Mouse (Mus musculus): ENCODE measurements at regions not wholly inside any gene's neighbourhood (a gene's known extent, or its start where the extent isn't known, plus 50 kb on each side); places are given as distances from the start of the nearest gene placed in this dataset.

DNA sequence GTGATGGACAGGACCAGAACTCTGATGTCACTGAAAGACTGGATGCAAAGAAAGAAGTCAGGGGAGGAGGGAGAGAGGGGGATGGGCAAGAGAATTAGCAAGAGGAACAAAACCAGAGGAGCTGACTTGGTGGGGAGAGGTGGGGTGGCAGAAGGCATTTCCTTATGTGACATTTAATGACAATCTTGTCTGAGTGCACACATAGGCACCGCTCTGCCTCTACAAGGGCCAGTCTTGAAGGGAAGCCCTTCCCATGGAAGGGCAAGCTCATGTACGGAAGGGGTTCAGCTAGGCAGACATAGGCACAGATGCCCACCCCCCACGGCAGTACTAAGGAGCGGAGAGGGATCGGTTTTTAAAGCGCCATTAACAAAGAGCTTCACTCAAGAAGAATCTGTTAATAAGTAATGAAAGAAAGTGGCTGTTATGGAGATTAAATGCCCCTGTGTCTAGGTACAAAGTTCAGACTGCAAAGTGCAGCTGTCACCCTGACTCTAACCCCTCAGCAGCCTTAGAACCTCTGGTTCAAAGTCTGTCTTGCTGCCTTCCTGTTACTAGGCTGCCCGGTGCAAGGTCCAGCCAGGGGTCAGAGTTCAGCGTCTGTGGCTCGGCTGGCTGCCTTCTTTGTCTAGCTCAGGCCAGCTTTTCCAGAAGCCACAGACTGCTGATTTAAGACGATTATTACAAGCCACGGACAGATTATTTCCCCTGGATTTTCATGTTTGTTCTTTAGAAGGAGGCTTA is 80.0 kb upstream of the Nrip1 start:
- DNase-seq (ENCODE audit: low read depth, low spot score) = no peak

- no peak for DNase-seq (ENCODE audit: low read depth, low spot score)
These were observed 75.1 kb upstream of the Nrip1 start for GRCm38 (mm10) chr16:76448773-76449172.

GRCm38 (mm10) chr16:76447033-76447432 is 73.4 kb upstream of the Nrip1 start:
- DNase-seq (ENCODE audit: low read depth, low spot score) = no peak

DNA sequence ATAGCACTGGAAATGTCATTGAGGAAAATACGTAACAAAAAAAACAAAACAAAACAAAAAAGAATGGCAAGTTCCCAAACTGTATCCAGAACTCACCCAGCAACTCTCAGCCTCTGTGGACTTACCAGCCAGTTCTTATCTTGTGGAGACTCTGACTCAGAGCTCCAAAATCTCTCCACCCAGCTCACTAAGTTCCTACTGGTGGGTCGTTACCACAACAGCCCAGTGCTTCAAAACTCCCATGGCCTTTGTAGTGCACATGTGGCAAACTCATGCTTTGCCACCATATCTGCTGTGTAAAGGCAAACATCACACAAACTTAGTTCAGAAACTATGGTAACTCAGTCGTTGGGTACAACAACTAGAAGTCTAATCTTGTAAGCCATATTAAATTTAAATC is 71.0 kb upstream of the Nrip1 start:
- DNase-seq (ENCODE audit: low read depth, low spot score) = no peak

DNA sequence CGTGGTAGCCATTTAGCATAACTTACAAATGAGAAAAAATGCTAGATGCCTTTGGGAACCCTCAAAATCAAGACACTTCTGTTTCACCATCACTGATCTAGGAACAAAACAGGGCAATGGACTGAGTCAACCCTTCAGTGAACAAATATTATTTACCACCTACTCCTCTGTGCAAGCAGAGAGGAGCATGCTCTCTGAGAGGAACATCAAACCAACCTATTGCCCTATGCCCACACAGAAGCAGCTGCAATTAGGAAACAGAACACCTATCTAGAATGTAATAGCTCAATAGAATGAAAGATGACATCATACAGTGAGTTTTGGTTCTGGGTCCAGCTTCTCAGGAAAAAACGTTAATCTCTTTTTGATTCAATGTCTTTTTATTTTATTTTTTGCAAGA is 69.0 kb upstream of the Nrip1 start:
- DNase-seq (ENCODE audit: low read depth, low spot score) = no peak

- no peak for DNase-seq (ENCODE audit: low read depth, low spot score)
These were observed 68.3 kb upstream of the Nrip1 start for GRCm38 (mm10) chr16:76441803-76442448.

GRCm38 (mm10) chr16:76438093-76438883 is 64.7 kb upstream of the Nrip1 start:
- no peak for DNase-seq (ENCODE audit: low read depth, low spot score)

GRCm38 (mm10) chr16:76436290-76436689 is 62.7 kb upstream of the Nrip1 start:
- DNase-seq (ENCODE audit: low read depth, low spot score) = no peak

GRCm38 (mm10) chr16:76433076-76433825 is 59.6 kb upstream of the Nrip1 start:
- DNase-seq (ENCODE audit: low read depth, low spot score) = no peak

DNA sequence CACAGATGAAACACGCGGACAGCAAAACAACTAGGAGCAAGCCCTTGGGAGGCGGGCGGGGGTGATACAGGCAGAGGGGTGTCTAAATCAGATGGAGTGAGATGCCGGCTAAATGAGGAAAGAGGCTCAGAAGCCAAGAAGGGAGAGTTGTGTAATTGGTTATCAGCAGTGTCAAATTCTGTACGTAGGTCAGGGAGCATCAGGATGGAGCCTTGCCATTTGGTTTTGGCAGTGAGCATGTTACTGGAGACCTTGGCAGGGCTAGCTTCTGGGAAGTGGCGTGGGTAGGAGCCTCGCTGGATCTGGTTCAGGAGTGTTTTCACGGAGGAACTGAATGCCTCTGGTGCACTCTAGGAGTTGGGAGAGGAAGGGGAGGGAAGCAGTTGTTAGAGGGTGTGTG is 58.7 kb upstream of the Nrip1 start:
- DNase-seq (ENCODE audit: low read depth, low spot score) = no peak

DNA sequence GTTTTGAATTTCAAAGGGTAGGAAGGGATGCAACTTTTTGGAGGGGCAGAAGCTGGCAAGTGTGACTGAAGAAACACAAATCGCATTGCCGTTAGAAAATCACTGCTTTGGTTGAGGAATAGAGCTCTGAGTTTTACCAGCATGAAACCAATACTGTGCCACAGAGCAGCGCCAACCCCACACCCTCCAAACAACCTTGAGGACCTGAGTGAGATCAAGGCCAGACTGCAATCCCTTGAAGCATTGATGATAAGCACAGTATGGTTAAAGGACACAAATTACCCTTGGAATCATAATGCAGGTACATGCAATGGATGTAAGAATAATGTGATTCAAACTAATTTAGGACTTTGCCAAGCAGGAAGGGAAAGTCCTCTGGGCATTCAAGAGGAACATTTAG is 55.5 kb upstream of the Nrip1 start:
- DNase-seq (ENCODE audit: low read depth, low spot score) = no peak

DNA sequence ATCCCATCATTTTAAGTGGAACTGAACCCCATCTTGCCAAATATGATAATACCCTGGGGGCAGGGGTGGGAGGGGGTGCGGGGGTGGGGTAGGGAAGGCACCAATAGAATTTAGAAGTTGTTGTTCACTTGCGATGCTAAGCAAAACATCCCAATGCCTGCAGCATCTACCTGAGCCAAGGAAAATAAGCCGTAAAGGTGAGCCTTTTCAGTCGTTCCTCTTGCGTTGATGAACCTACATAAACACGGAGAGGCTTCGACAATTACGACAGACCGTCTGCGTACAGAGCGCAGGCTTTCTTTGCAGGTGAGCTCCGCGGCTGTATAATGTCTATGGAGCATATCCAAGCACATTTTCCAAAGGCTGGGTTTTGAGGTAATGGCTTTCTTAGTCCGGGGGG is 50.3 kb upstream of the Nrip1 start:
- DNase-seq (ENCODE audit: low read depth, low spot score) = no peak

All from WW6 (cell line).